ENCODE assay signal across 9 mouse cellular contexts in the genomic region with DNA sequence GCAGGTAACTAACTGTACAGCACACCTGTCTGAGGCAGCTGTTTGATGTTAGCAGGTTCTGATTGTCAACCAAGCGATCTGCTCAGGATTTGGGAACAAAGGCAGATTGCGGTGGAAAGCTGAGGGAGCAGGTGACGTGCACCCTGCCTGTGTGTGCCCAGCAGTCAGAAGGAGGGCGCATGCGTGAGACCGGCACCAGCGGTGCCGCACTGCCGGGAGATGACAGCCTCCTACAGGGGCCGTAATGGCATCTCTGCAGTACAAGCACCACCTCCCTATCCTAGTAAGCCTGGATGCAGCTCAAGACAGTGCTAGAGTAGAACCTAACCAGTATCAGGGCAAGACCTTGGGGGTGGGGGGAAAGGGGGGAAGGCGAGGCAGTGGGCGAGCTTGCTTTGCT. TPM values are rescaled to one million over a fixed set of nuclear protein-coding genes. Genes with fewer than 3 reads are reported as not detected.
DNase-seq lines count a peak whose midpoint lies in the region; ATAC-seq and TF ChIP-seq lines count a peak whose summit lies in the region.
"Had no signal": no experiment of that assay in that cellular context is flagged by ENCODE, and none has a peak within 500 bp of the region (broad histone marks: within the 10 kb centered on the region; RNA-seq: fewer than 3 reads in every experiment).

No protein-coding gene starts in this region.

- 67% methylated on average over 12 of the region's 12 CpGs for WGBS in intestine, postnatal 0 days

- H3K9ac ChIP-seq in intestine, postnatal 0 days (ENCODE audit: low read depth, low read length) = no peak overlapping the region

- no peaks in the 10 kb centered on the region for H3K4me1 ChIP-seq in intestine, postnatal 0 days (replicated peaks; ENCODE audit: control insufficient read depth, insufficient read depth, low read length)
- H3K4me1 ChIP-seq: megakaryocyte, embryonic 14.5 days had no signal

- peak overlapping the region; percentile 28; the same call in 1 of the 2 replicates for H3K4me3 ChIP-seq in layer of hippocampus, adult 2 months
- no peak overlapping the region for H3K4me3 ChIP-seq in intestine, postnatal 0 days (ENCODE audit: low read depth, low read length)
- H3K4me3 ChIP-seq: megakaryocyte, embryonic 14.5 days had no signal

- H3K27me3 ChIP-seq in intestine, postnatal 0 days (replicated peaks; ENCODE audit: control insufficient read depth, insufficient read depth, low read length) = no peaks in the 10 kb centered on the region
- H3K27me3 ChIP-seq: megakaryocyte, embryonic 14.5 days had no signal

- ATAC-seq in intestine, postnatal 0 days = no peak

- no peaks in the 10 kb centered on the region for H3K36me3 ChIP-seq in intestine, postnatal 0 days (ENCODE audit: control insufficient read depth, insufficient read depth)

- peak; percentile 47 for DNase-seq in adrenal gland, adult 2 months
- no peak for DNase-seq in adrenal gland, adult 18-20 months (ENCODE audit: low spot score in 2 of 2)
- peak in 1 of 2 experiments; percentile 43 for DNase-seq in layer of hippocampus, adult 2 months (ENCODE audit: low spot score in 2 of 2)
- no peak for DNase-seq in layer of hippocampus, adult 9-10 months (ENCODE audit: low spot score)
- peak; percentile 7 for DNase-seq in adrenal gland, adult 8-10 months
- DNase-seq in frontal cortex, postnatal 14 days (ENCODE audit: low spot score in 2 of 2) = no peak
- DNase-seq in embryo, embryonic 9.5 days (ENCODE audit: extremely low spot score) = no peak

- TF ChIP-seq CTCF in layer of hippocampus, adult 2 months (conservative IDR thresholded peaks at IDR 0.05) = no peak
- no peak for TF ChIP-seq CTCF in intestine, postnatal 0 days (IDR thresholded peaks at IDR 0.05; ENCODE audit: low read depth)

- peak overlapping the region; percentile 44 for H3K4me2 ChIP-seq in intestine, postnatal 0 days (replicated peaks; ENCODE audit: low read depth)

- 0 out of 2 replicates have a peak overlapping the region, but pooled peaks have one; percentile 18 for H3K27ac ChIP-seq in layer of hippocampus, adult 2 months
- H3K27ac ChIP-seq in intestine, postnatal 0 days (ENCODE audit: low read depth, low read length) = no peak overlapping the region

- no peaks in the 10 kb centered on the region for H3K9me3 ChIP-seq in intestine, postnatal 0 days (ENCODE audit: control insufficient read depth)

RNA-seq across cellular contexts. Expression of a gene that starts 35.2 kb away (rescaled TPM):
- total RNA-seq in adrenal gland, adult 2 months (2021) = not detected
- polyA plus RNA-seq in adrenal gland, adult 2 months (2012; rRNA removed) = not detected in 2 replicates
- total RNA-seq in adrenal gland, adult 18-20 months (2021) = not detected
- total RNA-seq in layer of hippocampus, adult 2 months (2021) = under 1 TPM; 0.10 to 0.12 TPM
- not detected for total RNA-seq in adrenal gland, adult 8-10 months (2022)
- not detected in 2 replicates for polyA plus RNA-seq in intestine, postnatal 0 days (2015; fragmentation: Nextera tagmentation; extraction: Ambion mirVana)

Comparison
In these comparisons a context has a peak if more than half of its experiments do, and no peak if none do; other contexts are left out.
1. DNase-seq: peak in adrenal gland, adult 2 months (single experiment) and adrenal gland, adult 8-10 months (single experiment); none in adrenal gland, adult 18-20 months (0 of 2), layer of hippocampus, adult 9-10 months (single experiment), frontal cortex, postnatal 14 days (0 of 2) and embryo, embryonic 9.5 days (single experiment).